ENCODE assay signal across 8 mouse cellular contexts in genomic region chr6:50112775-50113174, GRCm38 (mm10). TPM values are rescaled to one million over a fixed set of nuclear protein-coding genes. Genes with fewer than 3 reads are reported as not detected.
DNase-seq lines count a peak whose midpoint lies in the region; ATAC-seq lines count a peak whose summit lies in the region.

No protein-coding gene starts in this region.

- DNase-seq in adrenal gland, adult 2 months = peak; percentile 94
- peak; percentile 76 for DNase-seq in embryo, embryonic 9.5 days (ENCODE audit: extremely low spot score)
- DNase-seq in gonadal fat pad, adult 2 months (ENCODE audit: low read depth) = peak; percentile 70
- DNase-seq in left cerebral cortex, postnatal 25 days (ENCODE audit: low spot score in 2 of 2) = peak; percentile 94 to 96
- peak; percentile 83 for DNase-seq in midbrain, embryonic 10.5 days (ENCODE audit: low spot score)
- DNase-seq in right cerebral cortex, postnatal 36 days (ENCODE audit: low spot score in 2 of 2) = peak; percentile 90
- peak; percentile 86 to 97 for DNase-seq in urinary bladder, postnatal 4 days (ENCODE audit: low spot score in 2 of 2)

- intact Hi-C loops in left cerebral cortex, postnatal 25 days (cut with DNase I) = loop anchor here (2.0 to 5.0 kb wide), 4 partner anchors 66 to 425 kb away; no protein-coding TSS in a partner anchor

- H3K4me1 ChIP-seq in intestine, embryonic 16.5 days (ENCODE audit: control insufficient read depth, insufficient read depth, low read length) = 0 out of 2 replicates have a peak, but pooled peaks cover 3% of the 10 kb centered on the region
- peaks cover 32% of the 10 kb centered on the region for H3K4me1 ChIP-seq in midbrain, embryonic 10.5 days

- H3K9ac ChIP-seq in intestine, embryonic 16.5 days (ENCODE audit: low read depth, low read length) = no peak overlapping the region

- WGBS in intestine, embryonic 16.5 days = 3% methylated on average over 8 of the region's 8 CpGs
- 3% methylated on average over 8 of the region's 8 CpGs for WGBS in midbrain, embryonic 10.5 days

- no peak overlapping the region for H3K4me2 ChIP-seq in intestine, embryonic 16.5 days (ENCODE audit: low read depth, low read length)

- no peak overlapping the region for H3K27ac ChIP-seq in intestine, embryonic 16.5 days (ENCODE audit: low read length)
- H3K27ac ChIP-seq in midbrain, embryonic 10.5 days (replicated peaks) = peak overlapping the region; percentile 42; the same call in 1 of the 2 replicates

- H3K36me3 ChIP-seq in intestine, embryonic 16.5 days (ENCODE audit: control insufficient read depth, insufficient read depth, low read length) = no peaks in the 10 kb centered on the region
- no peaks in the 10 kb centered on the region for H3K36me3 ChIP-seq in midbrain, embryonic 10.5 days

- peak; percentile 62 for ATAC-seq in intestine, embryonic 16.5 days

- no peaks in the 10 kb centered on the region for H3K9me3 ChIP-seq in intestine, embryonic 16.5 days (ENCODE audit: control insufficient read depth, low read length)
- H3K9me3 ChIP-seq in midbrain, embryonic 10.5 days (replicated peaks) = no peaks in the 10 kb centered on the region

- no peaks in the 10 kb centered on the region for H3K27me3 ChIP-seq in intestine, embryonic 16.5 days (replicated peaks; ENCODE audit: control insufficient read depth, insufficient read depth, low read length)
- peaks cover 11% of the 10 kb centered on the region for H3K27me3 ChIP-seq in midbrain, embryonic 10.5 days (ENCODE audit: low read depth, poor library complexity, severe bottlenecking)

- 0 out of 2 replicates have a peak overlapping the region, but pooled peaks have one; percentile 2 for H3K4me3 ChIP-seq in intestine, embryonic 16.5 days (ENCODE audit: low read length)
- peak overlapping the region; percentile 30 for H3K4me3 ChIP-seq in midbrain, embryonic 10.5 days

RNA-seq across cellular contexts. Expression of gene Mpp6, which starts 2.7 kb away (rescaled TPM):
- 10 to 100 TPM; 27.8 to 34.1 TPM for total RNA-seq in adrenal gland, adult 2 months (2021)
- polyA plus RNA-seq in adrenal gland, adult 2 months (2012; rRNA removed) = 0.61 and 1.1 TPM in 2 replicates
- polyA plus RNA-seq in gonadal fat pad, adult 2 months (2012; rRNA removed) = 14.2 and 14.4 TPM in 2 replicates
- polyA plus RNA-seq in intestine, embryonic 16.5 days (2015; fragmentation: Nextera tagmentation; extraction: Ambion mirVana) = 34.5 and 40.6 TPM in 2 replicates
- 10 to 100 TPM; 85.9 to 93.5 TPM for total RNA-seq in left cerebral cortex, postnatal 25 days (2021)
- 63.9 and 65.8 TPM in 2 replicates for polyA plus RNA-seq in midbrain, embryonic 10.5 days (2016; fragmentation: Nextera tagmentation; extraction: Ambion mirVana)
